Mouse (Mus musculus): ENCODE measurements around the gene Mettl27. TPM values are rescaled to one million over a fixed set of nuclear protein-coding genes. Genes with fewer than 3 reads are reported as not detected.
"Not testable (repeated sequence)": the region's sequence is repeated elsewhere in the genome, so short reads cannot be mapped to it uniquely, and the experiment has no call there.

Mettl27 gene
- polyA plus RNA-seq, 1 experiment = 6.9 TPM

- H3K27me3 ChIP-seq (ENCODE audit: control insufficient read depth, insufficient read depth, low read length) = no peaks in the 10 kb centered on the region
- H3K27ac ChIP-seq (ENCODE audit: control insufficient read depth, insufficient read depth, low read depth, low read length) = no peak overlapping the region
- peaks cover 16% of the 10 kb centered on the region for H3K4me1 ChIP-seq (ENCODE audit: control insufficient read depth, insufficient read depth, low read length)
- no peak for TF ChIP-seq CTCF (IDR thresholded peaks at IDR 0.05; ENCODE audit: control insufficient read depth, insufficient read depth, insufficient replicate concordance, low read depth, low read length)
- no peak for TF ChIP-seq POLR2A (IDR thresholded peaks at IDR 0.05; ENCODE audit: control insufficient read depth, low read depth, low read length)
- H3K36me3 ChIP-seq (ENCODE audit: control insufficient read depth, insufficient read depth, low read length) = no peaks in the 10 kb centered on the region
- H3K4me3 ChIP-seq (ENCODE audit: control insufficient read depth, low read depth, low read length) = no peak overlapping the region
Measured at GRCm38 (mm10) chr5:134934666-134935065, 2.5 kb downstream of the Mettl27 start.

GRCm38 (mm10) chr5:134936051-134936450 lies 3.9 kb downstream of the Mettl27 start:
- no peak for TF ChIP-seq POLR2A (IDR thresholded peaks at IDR 0.05; ENCODE audit: control insufficient read depth, low read depth, low read length)
- TF ChIP-seq CTCF (IDR thresholded peaks at IDR 0.05; ENCODE audit: control insufficient read depth, insufficient read depth, insufficient replicate concordance, low read depth, low read length) = no peak
- H3K27me3 ChIP-seq (ENCODE audit: control insufficient read depth, insufficient read depth, low read length) = no peaks in the 10 kb centered on the region
- H3K36me3 ChIP-seq (ENCODE audit: control insufficient read depth, insufficient read depth, low read length) = no peaks in the 10 kb centered on the region
- H3K4me3 ChIP-seq (ENCODE audit: control insufficient read depth, low read depth, low read length) = no peak overlapping the region
- H3K4me1 ChIP-seq (ENCODE audit: control insufficient read depth, insufficient read depth, low read length) = peaks cover 24% of the 10 kb centered on the region
- no peak overlapping the region for H3K27ac ChIP-seq (ENCODE audit: control insufficient read depth, insufficient read depth, low read depth, low read length)

GRCm38 (mm10) chr5:134936626-134937185 lies 4.5 kb downstream of the Mettl27 start:
- H3K4me3 ChIP-seq (ENCODE audit: control insufficient read depth, low read depth, low read length) = no peak overlapping the region
- H3K27ac ChIP-seq (ENCODE audit: control insufficient read depth, insufficient read depth, low read depth, low read length) = no peak overlapping the region
- no peaks in the 10 kb centered on the region for H3K27me3 ChIP-seq (ENCODE audit: control insufficient read depth, insufficient read depth, low read length)
- H3K4me1 ChIP-seq (ENCODE audit: control insufficient read depth, insufficient read depth, low read length) = peaks cover 22% of the 10 kb centered on the region
- no peaks in the 10 kb centered on the region for H3K36me3 ChIP-seq (ENCODE audit: control insufficient read depth, insufficient read depth, low read length)
- no peak for TF ChIP-seq POLR2A (IDR thresholded peaks at IDR 0.05; ENCODE audit: control insufficient read depth, low read depth, low read length)
- no peak for TF ChIP-seq CTCF (IDR thresholded peaks at IDR 0.05; ENCODE audit: control insufficient read depth, insufficient read depth, insufficient replicate concordance, low read depth, low read length)

- Histone ChIP-seq H3K27me3 (ENCODE audit: control insufficient read depth, insufficient read depth, low read length) (no peaks in the 10 kb centered on the region), H3K4me1 (ENCODE audit: control insufficient read depth, insufficient read depth, low read length) (peaks cover 11% of the 10 kb centered on the region), H3K27ac (ENCODE audit: control insufficient read depth, insufficient read depth, low read depth, low read length) (no peak overlapping the region), H3K36me3 (ENCODE audit: control insufficient read depth, insufficient read depth, low read length) (no peaks in the 10 kb centered on the region), H3K4me3 (ENCODE audit: control insufficient read depth, low read depth, low read length) (no peak overlapping the region)
- TF ChIP-seq CTCF (IDR thresholded peaks at IDR 0.05; ENCODE audit: control insufficient read depth, insufficient read depth, insufficient replicate concordance, low read depth, low read length) (no peak), POLR2A (IDR thresholded peaks at IDR 0.05; ENCODE audit: control insufficient read depth, low read depth, low read length) (no peak)
Measured at GRCm38 (mm10) chr5:134939069-134939468, 6.9 kb downstream of the Mettl27 start.

GRCm38 (mm10) chr5:134939554-134939953 lies 7.4 kb downstream of the Mettl27 start:
- not testable (repeated sequence) for H3K36me3 ChIP-seq (ENCODE audit: control insufficient read depth, insufficient read depth, low read length); H3K27ac ChIP-seq (ENCODE audit: control insufficient read depth, insufficient read depth, low read depth, low read length); H3K4me3 ChIP-seq (ENCODE audit: control insufficient read depth, low read depth, low read length); H3K27me3 ChIP-seq (ENCODE audit: control insufficient read depth, insufficient read depth, low read length)
- H3K4me1 ChIP-seq (ENCODE audit: control insufficient read depth, insufficient read depth, low read length) = peaks cover 11% of the 10 kb centered on the region

- TF ChIP-seq POLR2A (IDR thresholded peaks at IDR 0.05; ENCODE audit: control insufficient read depth, low read depth, low read length) (no peak), CTCF (IDR thresholded peaks at IDR 0.05; ENCODE audit: control insufficient read depth, insufficient read depth, insufficient replicate concordance, low read depth, low read length) (no peak)
- Histone ChIP-seq H3K36me3 (ENCODE audit: control insufficient read depth, insufficient read depth, low read length) (no peaks in the 10 kb centered on the region), H3K4me3 (ENCODE audit: control insufficient read depth, low read depth, low read length) (no peak overlapping the region), H3K4me1 (ENCODE audit: control insufficient read depth, insufficient read depth, low read length) (peaks cover 13% of the 10 kb centered on the region), H3K27me3 (ENCODE audit: control insufficient read depth, insufficient read depth, low read length) (peaks cover 2% of the 10 kb centered on the region; the same call in 1 of the 2 replicates), H3K27ac (ENCODE audit: control insufficient read depth, insufficient read depth, low read depth, low read length) (no peak overlapping the region)
Measured at GRCm38 (mm10) chr5:134941472-134942209, 9.5 kb downstream of the Mettl27 start.

GRCm38 (mm10) chr5:134942740-134943139 lies 10.6 kb downstream of the Mettl27 start:
- TF ChIP-seq POLR2A (IDR thresholded peaks at IDR 0.05; ENCODE audit: control insufficient read depth, low read depth, low read length) = no peak
- TF ChIP-seq CTCF (IDR thresholded peaks at IDR 0.05; ENCODE audit: control insufficient read depth, insufficient read depth, insufficient replicate concordance, low read depth, low read length) = no peak
- H3K36me3 ChIP-seq (ENCODE audit: control insufficient read depth, insufficient read depth, low read length) = no peaks in the 10 kb centered on the region
- H3K27ac ChIP-seq (ENCODE audit: control insufficient read depth, insufficient read depth, low read depth, low read length) = no peak overlapping the region
- H3K4me3 ChIP-seq (ENCODE audit: control insufficient read depth, low read depth, low read length) = no peak overlapping the region
- peaks cover 2% of the 10 kb centered on the region; the same call in 1 of the 2 replicates for H3K27me3 ChIP-seq (ENCODE audit: control insufficient read depth, insufficient read depth, low read length)
- H3K4me1 ChIP-seq (ENCODE audit: control insufficient read depth, insufficient read depth, low read length) = peaks cover 15% of the 10 kb centered on the region
